Mouse (Mus musculus) cerebellum, adult 2 months (tissue): Measurements from ENCODE around the gene Spen. TPM values are rescaled to one million over a fixed set of nuclear protein-coding genes. Genes with fewer than 3 reads are reported as not detected.
A peak's percentile ranks its signal among the peaks of the same experiment; 100 is the strongest.
"Not testable (repeated sequence)": the region's sequence is repeated elsewhere in the genome, so short reads cannot be mapped to it uniquely, and the experiment has no call there.

Experiments
- DNase-seq, 2 experiments: peaks; one replicate each; pipeline ENCODE4 v3.0.0; 2021
- H3K27ac ChIP-seq: fragments of 200-500 bp; 2 replicates; pipeline ENCODE4 v1.5.1; 2012; ENCODE audit warnings: low read length, control low read depth, inconsistent platforms; ENCODE audit not compliant: insufficient read depth
- H3K27me3 ChIP-seq: fragments of 200-500 bp; 2 replicates; pipeline ENCODE4 v1.6.1; 2012; ENCODE audit warnings: inconsistent platforms, mild to moderate bottlenecking, low read length, moderate library complexity; ENCODE audit not compliant: control insufficient read depth, insufficient read depth
- H3K4me1 ChIP-seq: fragments of 200-500 bp; 2 replicates; pipeline ENCODE4 v1.6.1; 2011; ENCODE audit warnings: low read length; ENCODE audit not compliant: control insufficient read depth, insufficient read depth
- H3K4me3 ChIP-seq: fragments of 200-500 bp; replicated peaks from 2 replicates; pipeline ENCODE3; 2011; ENCODE audit warnings: mild to moderate bottlenecking, low read depth, low read length, control low read depth; ENCODE audit not compliant: insufficient read depth
- CTCF ChIP-seq: fragments of 200-500 bp; IDR thresholded peaks from 2 replicates; pipeline ENCODE4 v1.5.1; 2011; ENCODE audit warnings: low read depth, mild to moderate bottlenecking, control low read depth, low read length, moderate library complexity, borderline replicate concordance; ENCODE audit not compliant: insufficient read depth
- POLR2A ChIP-seq: fragments of 200-500 bp; IDR thresholded peaks from 2 replicates; pipeline ENCODE4 v1.6.1; 2011; ENCODE audit warnings: low read length, control low read depth, borderline replicate concordance; ENCODE audit not compliant: insufficient read depth
- WGBS: fragments of 180-500 bp; shearing (Covaris S2); methylation state at CpG from one replicate; pipeline ENCODE4 v1.1.7; 2018; 5-methylcytosine and 5-hydroxymethylcytosine counted together
- polyA plus RNA-seq: library from polyadenylated mRNA; depleted of rRNA; stranded (reverse); fragments of >200 nt; gene quantifications from 2 replicates; pipeline ENCODE4 v1.2.3, GENCODE M21; 2012

The Spen gene
- polyA plus RNA-seq, 1 experiment, result 16.6 TPM

DNA sequence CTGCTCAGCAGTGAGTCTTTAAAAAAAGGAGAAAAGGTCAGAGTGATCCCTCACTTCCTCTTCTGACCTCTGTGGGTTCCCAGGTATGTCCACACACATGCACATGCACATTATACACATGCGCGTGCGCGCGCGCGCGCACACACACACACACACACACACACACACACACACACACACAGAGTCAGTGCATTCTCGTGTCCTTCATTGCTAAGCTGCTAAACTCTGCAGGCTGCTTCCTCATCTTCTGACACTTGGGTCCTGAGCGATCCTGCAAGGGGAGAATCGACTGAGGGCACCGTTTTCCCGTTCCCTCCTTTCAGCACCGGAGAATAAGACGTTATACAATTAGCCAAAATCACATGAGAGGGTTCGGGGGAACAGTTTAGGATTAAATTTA is 20.3 kb upstream of the Spen start:
- Histone ChIP-seq H3K27ac (peak overlapping the region; percentile 58; the same call in 1 of the 2 replicates), H3K27me3 (no peaks in the 10 kb centered on the region), H3K4me3 (peak overlapping the region; percentile 64), H3K4me1 (peaks cover 6% of the 10 kb centered on the region; the same call in 1 of the 2 replicates)
- no peak for DNase-seq
- WGBS, result 21% methylated on average over 16 of the region's 16 CpGs
- TF ChIP-seq CTCF (no peak), POLR2A (no peak)

DNA sequence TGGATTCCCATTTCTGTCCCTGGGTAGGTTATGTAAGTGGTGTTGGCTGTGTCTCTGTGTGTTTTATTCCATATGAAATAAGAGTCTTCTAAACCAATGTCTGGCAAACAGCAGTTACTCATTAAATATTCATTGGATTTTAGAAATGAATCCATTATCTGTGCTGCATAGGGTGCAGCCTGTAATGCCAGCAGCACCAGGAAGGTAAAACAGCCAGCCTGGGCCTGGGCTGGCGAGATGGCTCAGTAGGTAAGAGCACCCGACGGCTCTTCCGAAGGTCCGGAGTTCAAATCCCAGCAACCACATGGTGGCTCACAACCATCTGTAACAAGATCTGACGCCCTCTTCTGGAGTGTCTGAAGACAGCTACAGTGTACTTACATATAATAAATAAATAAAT is 17.8 kb upstream of the Spen start:
- 90% methylated on average over 6 of the region's 6 CpGs for WGBS
- DNase-seq, H3K27ac ChIP-seq, H3K27me3 ChIP-seq, H3K4me3 ChIP-seq, H3K4me1 ChIP-seq: not testable (repeated sequence)

DNA sequence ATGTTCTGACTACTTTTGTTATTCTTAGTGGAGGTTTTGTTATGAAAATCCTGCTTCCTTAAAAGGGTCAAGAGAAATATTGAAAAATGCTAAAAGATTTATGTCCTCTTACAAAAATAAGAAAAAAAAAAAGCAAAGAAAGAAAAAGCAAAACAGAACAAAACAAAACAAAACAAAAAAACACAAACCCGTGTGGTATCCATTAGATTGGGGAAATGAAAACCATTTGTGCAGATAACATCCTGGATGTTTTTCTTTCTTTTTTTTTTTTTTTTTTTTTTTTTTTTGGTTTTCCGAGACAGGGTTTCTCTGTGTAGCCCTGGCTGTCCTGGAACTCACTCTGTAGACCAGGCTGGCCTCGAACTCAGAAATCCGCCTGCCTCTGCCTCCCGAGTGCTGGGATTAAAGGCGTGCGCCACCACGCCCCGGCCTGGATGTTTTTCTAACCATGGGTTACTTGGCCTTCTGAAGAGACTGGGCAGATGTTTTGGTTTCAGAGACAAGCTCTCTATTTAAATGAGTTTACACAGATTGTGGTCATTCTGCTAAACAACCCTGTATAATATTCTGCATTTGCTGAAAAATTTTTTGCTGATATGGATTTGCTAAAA is 16.0 kb upstream of the Spen start:
- WGBS, result 98% methylated on average over 7 of the region's 9 CpGs
- DNase-seq, H3K27me3 ChIP-seq, H3K27ac ChIP-seq, H3K4me3 ChIP-seq, H3K4me1 ChIP-seq: not testable (repeated sequence)

DNA sequence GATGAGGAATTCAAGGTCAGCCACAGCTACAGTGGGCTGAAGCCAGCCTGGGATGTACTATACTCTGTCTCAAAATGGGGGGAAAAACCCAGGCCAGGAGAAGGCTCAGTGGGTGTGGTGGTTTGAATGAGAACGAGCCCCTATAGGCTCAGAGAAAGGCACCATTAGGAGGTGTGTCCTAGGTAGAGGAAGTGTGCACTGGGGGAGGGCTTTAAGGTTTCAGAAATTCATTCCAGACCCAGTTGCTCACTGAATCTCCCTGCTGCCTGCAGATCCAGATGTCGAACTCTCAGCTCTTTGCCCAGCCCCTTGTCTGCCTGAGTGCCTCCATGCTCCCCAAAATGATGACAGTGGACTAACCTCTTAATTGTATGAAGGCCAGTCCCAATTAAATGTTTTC is 14.1 kb upstream of the Spen start:
- no peak overlapping the region for H3K4me3 ChIP-seq
- no peak overlapping the region for H3K27ac ChIP-seq
- no peak for DNase-seq
- H3K4me1 ChIP-seq, result no peaks in the 10 kb centered on the region
- H3K27me3 ChIP-seq, result no peaks in the 10 kb centered on the region
- TF ChIP-seq CTCF (no peak), POLR2A (no peak)
- WGBS, result 58% methylated on average over 2 of the region's 2 CpGs

DNA sequence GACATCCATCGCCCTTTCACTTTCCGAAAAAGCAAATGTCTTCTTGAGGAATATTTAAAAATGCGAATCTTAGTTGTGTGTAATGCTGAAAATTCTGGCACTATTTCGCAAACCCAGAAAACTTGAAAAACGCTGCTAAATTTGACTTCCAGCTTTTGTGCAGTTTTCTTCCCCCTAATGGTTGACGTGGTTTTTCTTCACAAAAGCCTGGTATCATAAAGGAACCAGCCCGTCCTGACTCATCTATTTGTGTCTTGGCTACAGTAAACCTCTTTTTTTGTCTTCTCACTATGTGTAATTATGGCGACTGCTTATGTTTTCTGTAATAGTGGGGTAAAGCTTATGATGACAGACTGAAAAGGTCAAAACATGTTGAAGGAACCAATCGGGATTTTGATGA is 8.9 kb upstream of the Spen start:
- 8% methylated on average over 9 of the region's 9 CpGs for WGBS
- Histone ChIP-seq H3K4me3 (no peak overlapping the region), H3K4me1 (no peaks in the 10 kb centered on the region; the same call in 1 of the 2 replicates), H3K27ac (no peak overlapping the region; the same call in 1 of the 2 replicates), H3K27me3 (no peaks in the 10 kb centered on the region)
- TF ChIP-seq CTCF (no peak), POLR2A (no peak)
- DNase-seq, result no peak

DNA sequence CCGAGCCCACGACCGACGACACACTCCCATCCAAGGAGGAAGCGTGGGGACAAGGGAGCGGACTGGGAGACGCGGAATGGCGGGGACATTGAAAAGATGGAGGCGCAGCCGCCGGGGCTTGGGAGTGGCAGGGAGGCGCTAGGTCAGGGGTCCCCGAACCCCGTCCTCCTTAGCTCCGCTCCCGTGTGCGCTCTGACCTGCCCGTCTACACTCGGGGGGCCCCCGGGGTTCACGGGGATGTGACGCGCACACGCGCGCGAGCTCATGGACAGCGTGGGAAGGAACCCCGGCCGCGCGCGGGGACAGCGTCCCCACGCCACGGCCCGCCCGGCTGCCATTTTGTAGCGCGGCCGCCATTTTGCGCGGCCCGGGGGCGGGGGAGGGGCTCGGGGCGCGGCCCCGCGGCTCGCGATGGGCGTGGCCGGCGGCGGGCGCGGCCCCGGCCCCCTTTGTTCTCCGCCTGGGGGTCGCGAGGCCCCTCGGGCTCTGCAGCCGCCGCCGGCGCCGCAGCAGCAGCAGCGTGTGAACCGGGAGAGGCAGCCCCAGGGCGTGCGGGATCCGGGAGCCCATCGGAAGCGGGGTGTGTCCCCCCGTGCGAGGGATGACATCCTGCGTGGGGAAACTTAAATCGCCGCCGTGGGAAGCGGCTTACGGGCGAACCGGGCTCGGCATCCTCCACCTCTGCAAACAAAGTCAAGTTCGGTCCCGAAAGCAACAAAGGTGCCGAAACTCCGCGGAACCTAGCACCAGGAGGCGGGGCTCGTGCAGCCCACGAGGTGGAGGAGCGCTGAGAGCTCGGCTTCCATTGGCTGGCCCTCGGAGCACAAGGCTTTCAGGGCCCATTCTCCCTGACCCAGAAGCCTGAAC is 8.2 kb upstream of the Spen start:
- under 1% methylated on average over 87 of the region's 98 CpGs for WGBS
- Histone ChIP-seq H3K27me3 (no peaks in the 10 kb centered on the region), H3K4me1 (no peaks in the 10 kb centered on the region; the same call in 1 of the 2 replicates), H3K27ac (peak overlapping the region; percentile 100), H3K4me3 (peak overlapping the region; percentile 100)
- TF ChIP-seq CTCF, result no peak
- peak; percentile 58 for TF ChIP-seq POLR2A
- DNase-seq, result peak; percentile 88 to 89

DNA sequence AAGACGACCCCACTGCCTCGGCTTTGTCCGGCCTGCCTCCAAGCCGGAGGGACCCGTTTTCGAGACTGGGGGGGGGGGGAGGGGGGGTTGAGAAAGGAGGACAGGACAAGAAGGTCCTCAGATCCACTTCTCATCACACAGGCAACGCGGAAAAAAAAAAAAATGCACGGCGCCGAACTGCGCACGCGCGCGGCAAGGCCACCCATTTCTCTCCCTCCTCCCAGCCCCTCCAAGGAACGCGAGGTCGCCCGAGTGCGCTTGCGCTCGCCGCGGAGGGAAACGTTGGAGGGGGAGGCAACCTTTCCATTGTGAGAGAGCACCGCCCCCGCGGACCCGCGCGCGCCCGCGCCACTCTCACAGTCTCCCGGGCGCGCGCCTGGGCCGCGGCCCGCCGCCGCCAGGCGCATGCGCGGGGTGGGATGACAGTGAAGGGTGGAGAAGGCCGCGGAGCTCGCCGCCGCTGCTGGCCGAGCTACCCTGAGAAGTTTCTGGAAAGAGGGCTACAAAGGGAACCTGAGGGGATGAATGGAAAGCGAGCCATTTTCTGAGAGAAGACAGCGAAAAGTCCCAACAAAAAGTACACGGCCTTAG is 7.4 kb upstream of the Spen start:
- no peaks in the 10 kb centered on the region; the same call in 1 of the 2 replicates for H3K4me1 ChIP-seq
- H3K4me3 ChIP-seq, result peak overlapping the region; percentile 100
- whole genome bisulfite sequencing, result under 1% methylated on average over 55 of the region's 56 CpGs
- peak overlapping the region; percentile 100 for H3K27ac ChIP-seq
- TF ChIP-seq POLR2A (peak; percentile 95), CTCF (no peak)
- H3K27me3 ChIP-seq, result no peaks in the 10 kb centered on the region
- peak; percentile 99 to 100 for DNase-seq
